Mouse (Mus musculus) liver, embryonic 11.5 days (tissue): Measurements from ENCODE around the gene Ky. TPM values are rescaled to one million over a fixed set of nuclear protein-coding genes. Genes with fewer than 3 reads are reported as not detected.
A peak's percentile ranks its signal among the peaks of the same experiment; 100 is the strongest.

Experiments used
- ATAC-seq: fragments of 200-750 bp; cut with Nextera tagmentation; replicated peaks from 2 replicates; pipeline ENCODE4 v1.8.0; 2017; ENCODE audit warnings: moderate number of reproducible peaks, mild to moderate bottlenecking, moderate TSS enrichment, moderate library complexity; ENCODE audit not compliant: low FRiP score
- DNase-seq: peaks from one replicate; pipeline ENCODE4 v3.0.0-alpha.2; 2017; ENCODE audit warnings: low spot score
- H3K27ac ChIP-seq: fragments of 300-500 bp; sonication (generic); 2 replicates; pipeline ENCODE4 v1.5.1; 2014; ENCODE audit warnings: mild to moderate bottlenecking, low read depth, low read length, control low read depth
- H3K27me3 ChIP-seq: fragments of 300-500 bp; sonication (generic); replicated peaks from 2 replicates; pipeline ENCODE4 v1.6.1; 2014; ENCODE audit warnings: low read length, mixed read lengths; ENCODE audit not compliant: control insufficient read depth, insufficient read depth
- H3K36me3 ChIP-seq: fragments of 300-500 bp; sonication (generic); 2 replicates; pipeline ENCODE4 v1.6.1; 2014; ENCODE audit warnings: mild to moderate bottlenecking, low read length, moderate library complexity, mixed read lengths; ENCODE audit not compliant: control insufficient read depth, insufficient read depth
- H3K4me1 ChIP-seq: fragments of 300-500 bp; sonication (generic); replicated peaks from 2 replicates; pipeline ENCODE4 v1.6.1; 2014; ENCODE audit warnings: low read length, mixed read lengths; ENCODE audit not compliant: control insufficient read depth, insufficient read depth
- H3K4me2 ChIP-seq: fragments of 300-500 bp; sonication (generic); 2 replicates; pipeline ENCODE4 v1.6.1; 2014; ENCODE audit warnings: mild to moderate bottlenecking, control low read depth, moderate library complexity
- H3K4me3 ChIP-seq: fragments of 300-500 bp; sonication (generic); 2 replicates; pipeline ENCODE4 v1.5.1; 2014; ENCODE audit warnings: low read depth, low read length, control low read depth
- H3K9ac ChIP-seq: fragments of 300-500 bp; sonication (generic); 2 replicates; pipeline ENCODE4 v1.6.1; 2014; ENCODE audit warnings: low read depth, low read length, control low read depth
- H3K9me3 ChIP-seq: fragments of 300-500 bp; sonication (generic); 2 replicates; pipeline ENCODE4 v1.6.1; 2016; ENCODE audit warnings: low read length, inconsistent platforms, mixed read lengths; ENCODE audit not compliant: control insufficient read depth
- WGBS: fragments of 180-500 bp; shearing (Covaris S2); extraction: QIAGEN DNeasy Blood & Tissue Kit; methylation state at CpG from one replicate; pipeline ENCODE4 v1.1.7; 2014; 5-methylcytosine and 5-hydroxymethylcytosine counted together
- polyA plus RNA-seq: library from polyadenylated mRNA; unstranded; fragments of >200 nt; fragmentation: Nextera tagmentation; extraction: Ambion mirVana; gene quantifications from 2 replicates; pipeline ENCODE4 v1.2.1, GENCODE M21; 2014

The Ky gene
- polyA plus RNA-seq = not detected in 2 replicates

GRCm38 (mm10) chr9:102505700-102506585 lies at the start of gene Ky:
TSS of gene Ky (plus strand) at chr9:102505750.
- Histone ChIP-seq H3K4me2 (peak within 1 kb of the TSS; percentile 70), H3K27me3 (peaks cover 32% of the 10 kb centered on the region), H3K27ac (no peak within 1 kb of the TSS), H3K36me3 (no peaks in the 10 kb centered on the region), H3K9ac (no peak within 1 kb of the TSS), H3K9me3 (no peaks in the 10 kb centered on the region), H3K4me3 (peak within 1 kb of the TSS; percentile 39), H3K4me1 (no peaks in the 10 kb centered on the region)
- 3% methylated on average over 63 of the region's 63 CpGs for WGBS
- ATAC-seq (no peak), DNase-seq (peak; percentile 41)

- no peak overlapping the region for H3K9ac ChIP-seq
- no peaks in the 10 kb centered on the region for H3K4me1 ChIP-seq
- no peak for DNase-seq
- no peaks in the 10 kb centered on the region for H3K9me3 ChIP-seq
- no peak for ATAC-seq
- no peaks in the 10 kb centered on the region for H3K36me3 ChIP-seq
- no peaks in the 10 kb centered on the region for H3K27me3 ChIP-seq
- no peak overlapping the region for H3K27ac ChIP-seq
- 89% methylated on average over 10 of the region's 10 CpGs for WGBS
- H3K4me2 ChIP-seq = no peak overlapping the region
- H3K4me3 ChIP-seq = no peak overlapping the region
These were observed 43.3 kb upstream of the Ky start for GRCm38 (mm10) chr9:102462251-102462650.

- H3K4me3 ChIP-seq = no peak overlapping the region
- no peak overlapping the region for H3K9ac ChIP-seq
- no peaks in the 10 kb centered on the region for H3K36me3 ChIP-seq
- DNase-seq (no peak), ATAC-seq (no peak)
- WGBS = 78% methylated on average over 3 of the region's 3 CpGs
- no peak overlapping the region for H3K27ac ChIP-seq
- no peaks in the 10 kb centered on the region for H3K4me1 ChIP-seq
- H3K9me3 ChIP-seq = no peaks in the 10 kb centered on the region
- H3K27me3 ChIP-seq = no peaks in the 10 kb centered on the region
- no peak overlapping the region for H3K4me2 ChIP-seq
These were observed 40.5 kb upstream of the Ky start for GRCm38 (mm10) chr9:102465044-102465443.

- Histone ChIP-seq H3K9me3 (no peaks in the 10 kb centered on the region), H3K4me2 (no peak overlapping the region), H3K9ac (no peak overlapping the region), H3K4me1 (no peaks in the 10 kb centered on the region), H3K36me3 (no peaks in the 10 kb centered on the region), H3K27ac (no peak overlapping the region), H3K27me3 (no peaks in the 10 kb centered on the region), H3K4me3 (no peak overlapping the region)
- WGBS = 63% methylated on average over 5 of the region's 5 CpGs
- no peak for ATAC-seq
- DNase-seq = no peak
These were observed 39.8 kb upstream of the Ky start for GRCm38 (mm10) chr9:102465726-102466125.

- H3K27ac ChIP-seq = no peak overlapping the region
- WGBS = 74% methylated on average over 2 of the region's 2 CpGs
- H3K9ac ChIP-seq = no peak overlapping the region
- DNase-seq (no peak), ATAC-seq (no peak)
- H3K9me3 ChIP-seq = no peaks in the 10 kb centered on the region
- no peak overlapping the region for H3K4me3 ChIP-seq
- no peaks in the 10 kb centered on the region for H3K4me1 ChIP-seq
- no peaks in the 10 kb centered on the region for H3K27me3 ChIP-seq
- H3K4me2 ChIP-seq = no peak overlapping the region
- H3K36me3 ChIP-seq = no peaks in the 10 kb centered on the region
These were observed 35.3 kb upstream of the Ky start for GRCm38 (mm10) chr9:102470076-102470819.

GRCm38 (mm10) chr9:102477767-102478450 lies 27.6 kb upstream of the Ky start:
- H3K9me3 ChIP-seq = no peaks in the 10 kb centered on the region
- WGBS = 76% methylated on average over 6 of the region's 6 CpGs
- H3K27me3 ChIP-seq = no peaks in the 10 kb centered on the region
- H3K9ac ChIP-seq = no peak overlapping the region
- no peak for DNase-seq
- H3K36me3 ChIP-seq = no peaks in the 10 kb centered on the region
- no peak for ATAC-seq
- H3K27ac ChIP-seq = no peak overlapping the region
- no peak overlapping the region for H3K4me2 ChIP-seq
- no peaks in the 10 kb centered on the region for H3K4me1 ChIP-seq
- H3K4me3 ChIP-seq = no peak overlapping the region

GRCm38 (mm10) chr9:102478451-102478835 lies 27.1 kb upstream of the Ky start:
- Histone ChIP-seq H3K9ac (no peak overlapping the region), H3K4me2 (no peak overlapping the region), H3K36me3 (no peaks in the 10 kb centered on the region), H3K9me3 (no peaks in the 10 kb centered on the region), H3K4me1 (no peaks in the 10 kb centered on the region), H3K27me3 (no peaks in the 10 kb centered on the region), H3K4me3 (no peak overlapping the region), H3K27ac (no peak overlapping the region)
- no peak for DNase-seq
- ATAC-seq = no peak
- WGBS = 78% methylated on average over 3 of the region's 3 CpGs

- Histone ChIP-seq H3K4me2 (no peak overlapping the region), H3K27me3 (no peaks in the 10 kb centered on the region), H3K36me3 (no peaks in the 10 kb centered on the region), H3K4me1 (no peaks in the 10 kb centered on the region), H3K27ac (no peak overlapping the region), H3K9me3 (no peaks in the 10 kb centered on the region), H3K4me3 (no peak overlapping the region), H3K9ac (no peak overlapping the region)
- ATAC-seq (no peak), DNase-seq (no peak)
- WGBS = 37% methylated on average over 9 of the region's 9 CpGs
These were observed 26.5 kb upstream of the Ky start for GRCm38 (mm10) chr9:102479022-102479421.
